Mouse (Mus musculus): ENCODE results near the gene Ktn1. TPM values are rescaled to one million over a fixed set of nuclear protein-coding genes. Genes with fewer than 3 reads are reported as not detected.

The Ktn1 gene
- polyA plus RNA-seq, 1 experiment, result 78.3 TPM

DNA sequence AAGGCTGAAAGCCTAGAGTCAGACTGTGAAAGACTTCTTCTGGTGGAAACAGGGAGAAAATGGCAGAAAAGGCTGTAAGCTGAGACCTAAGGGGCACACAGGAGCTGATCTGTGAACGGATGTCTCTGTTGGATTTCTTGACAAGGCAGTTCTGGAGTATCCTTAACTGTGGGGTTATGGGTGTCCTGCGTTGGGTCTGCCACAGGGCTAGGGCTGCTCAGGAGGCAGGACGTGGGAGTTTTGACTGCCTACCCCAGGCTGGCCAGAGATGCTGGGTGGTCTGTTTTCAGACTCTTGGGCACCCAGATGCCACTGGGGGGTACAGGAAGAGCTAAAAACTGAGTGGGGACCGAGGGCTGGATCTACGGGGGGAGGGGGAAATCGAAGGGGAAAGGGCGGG is 13.4 kb upstream of the Ktn1 start:
- H3K4me1 ChIP-seq (ENCODE audit: control insufficient read depth, insufficient read depth, low read length), result peaks cover 10% of the 10 kb centered on the region
- no peak overlapping the region for H3K27ac ChIP-seq (ENCODE audit: insufficient read depth, low read length)
- H3K4me3 ChIP-seq (ENCODE audit: insufficient read depth, low read length), result no peak overlapping the region
- TF ChIP-seq POLR2A (IDR thresholded peaks at IDR 0.05; ENCODE audit: low read depth, low read length) (no peak), CTCF (IDR thresholded peaks at IDR 0.05; ENCODE audit: borderline replicate concordance, insufficient read depth, low read length) (no peak)

DNA sequence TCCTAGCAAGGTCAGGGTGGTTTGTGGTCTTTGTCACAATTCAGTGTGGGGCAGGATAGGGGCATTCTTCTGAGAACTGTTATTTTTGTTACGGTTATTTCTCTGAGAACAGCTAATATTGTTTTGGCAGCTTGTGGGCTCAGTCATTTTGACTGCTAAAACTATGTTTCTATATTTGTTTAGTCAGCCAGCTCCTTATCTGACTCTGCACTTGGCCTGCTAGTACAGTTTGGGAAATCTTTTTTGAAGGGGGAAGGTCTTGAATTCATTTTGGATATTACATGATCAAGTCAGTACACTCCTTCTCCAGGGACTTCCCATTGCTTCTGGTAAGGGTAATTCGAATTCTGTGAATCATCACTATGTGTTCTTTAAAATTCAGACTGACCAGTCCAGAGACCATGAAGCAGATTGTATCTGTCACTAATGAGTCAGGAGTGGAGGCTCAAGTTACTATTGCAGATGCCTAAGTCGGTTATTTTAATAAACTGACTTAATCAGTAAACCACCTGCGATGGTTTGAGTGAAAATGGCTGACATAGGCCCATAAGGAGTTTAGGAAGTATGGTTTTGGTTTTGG is 9.8 kb upstream of the Ktn1 start:
- TF ChIP-seq POLR2A (IDR thresholded peaks at IDR 0.05; ENCODE audit: low read depth, low read length) (no peak), CTCF (IDR thresholded peaks at IDR 0.05; ENCODE audit: borderline replicate concordance, insufficient read depth, low read length) (no peak)
- Histone ChIP-seq H3K4me3 (ENCODE audit: insufficient read depth, low read length) (no peak overlapping the region), H3K4me1 (ENCODE audit: control insufficient read depth, insufficient read depth, low read length) (peaks cover 10% of the 10 kb centered on the region), H3K27ac (ENCODE audit: insufficient read depth, low read length) (peak overlapping the region; percentile 59; the same call in 1 of the 2 replicates)

DNA sequence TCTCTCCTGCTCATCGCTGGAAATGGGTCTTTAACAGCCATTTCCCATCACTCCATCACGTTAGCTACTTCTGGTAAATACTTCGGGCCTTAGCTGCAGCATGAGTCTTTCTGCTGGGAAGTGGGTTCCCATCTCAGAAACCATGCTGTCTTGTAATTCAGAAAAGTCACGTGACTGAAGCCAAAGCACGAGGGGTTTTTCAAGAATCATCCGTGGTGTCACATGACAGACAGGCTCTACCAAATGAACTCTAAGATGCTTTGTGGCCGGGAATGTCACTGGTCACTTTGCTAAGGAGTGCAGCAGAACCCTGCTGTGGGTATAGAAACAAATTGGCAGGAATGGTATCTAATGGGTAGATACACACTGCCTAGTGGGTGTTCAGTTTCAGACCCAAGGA is 2.6 kb upstream of the Ktn1 start:
- Histone ChIP-seq H3K4me1 (ENCODE audit: control insufficient read depth, insufficient read depth, low read length) (peaks cover 4% of the 10 kb centered on the region), H3K27ac (ENCODE audit: insufficient read depth, low read length) (no peak overlapping the region), H3K4me3 (ENCODE audit: insufficient read depth, low read length) (no peak overlapping the region)
- TF ChIP-seq POLR2A (IDR thresholded peaks at IDR 0.05; ENCODE audit: low read depth, low read length), result no peak
- no peak for TF ChIP-seq CTCF (IDR thresholded peaks at IDR 0.05; ENCODE audit: borderline replicate concordance, insufficient read depth, low read length)

DNA sequence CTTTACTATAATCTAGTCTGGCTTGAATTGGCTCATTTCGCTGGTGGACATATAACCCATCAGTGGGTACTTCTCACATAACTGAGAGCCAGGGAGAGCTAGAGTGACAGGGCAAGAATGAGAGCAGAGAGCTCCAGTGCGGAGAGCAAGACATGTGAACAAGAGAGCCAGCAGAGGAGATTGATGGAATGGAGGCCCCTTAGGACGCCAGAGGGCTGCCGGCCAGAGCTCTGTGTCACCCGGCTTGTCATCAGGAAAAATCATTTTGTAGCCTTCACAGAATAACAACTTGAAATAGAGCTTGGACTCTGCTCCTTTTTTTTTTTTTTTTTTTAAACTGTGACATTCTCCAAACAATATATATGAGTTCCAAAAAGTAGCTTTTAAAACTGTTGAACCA is 2.0 kb upstream of the Ktn1 start:
- H3K4me1 ChIP-seq (ENCODE audit: control insufficient read depth, insufficient read depth, low read length), result peaks cover 4% of the 10 kb centered on the region
- H3K27ac ChIP-seq (ENCODE audit: insufficient read depth, low read length), result no peak overlapping the region
- H3K4me3 ChIP-seq (ENCODE audit: insufficient read depth, low read length), result no peak overlapping the region
- TF ChIP-seq CTCF (IDR thresholded peaks at IDR 0.05; ENCODE audit: borderline replicate concordance, insufficient read depth, low read length), result no peak
- TF ChIP-seq POLR2A (IDR thresholded peaks at IDR 0.05; ENCODE audit: low read depth, low read length), result no peak

DNA sequence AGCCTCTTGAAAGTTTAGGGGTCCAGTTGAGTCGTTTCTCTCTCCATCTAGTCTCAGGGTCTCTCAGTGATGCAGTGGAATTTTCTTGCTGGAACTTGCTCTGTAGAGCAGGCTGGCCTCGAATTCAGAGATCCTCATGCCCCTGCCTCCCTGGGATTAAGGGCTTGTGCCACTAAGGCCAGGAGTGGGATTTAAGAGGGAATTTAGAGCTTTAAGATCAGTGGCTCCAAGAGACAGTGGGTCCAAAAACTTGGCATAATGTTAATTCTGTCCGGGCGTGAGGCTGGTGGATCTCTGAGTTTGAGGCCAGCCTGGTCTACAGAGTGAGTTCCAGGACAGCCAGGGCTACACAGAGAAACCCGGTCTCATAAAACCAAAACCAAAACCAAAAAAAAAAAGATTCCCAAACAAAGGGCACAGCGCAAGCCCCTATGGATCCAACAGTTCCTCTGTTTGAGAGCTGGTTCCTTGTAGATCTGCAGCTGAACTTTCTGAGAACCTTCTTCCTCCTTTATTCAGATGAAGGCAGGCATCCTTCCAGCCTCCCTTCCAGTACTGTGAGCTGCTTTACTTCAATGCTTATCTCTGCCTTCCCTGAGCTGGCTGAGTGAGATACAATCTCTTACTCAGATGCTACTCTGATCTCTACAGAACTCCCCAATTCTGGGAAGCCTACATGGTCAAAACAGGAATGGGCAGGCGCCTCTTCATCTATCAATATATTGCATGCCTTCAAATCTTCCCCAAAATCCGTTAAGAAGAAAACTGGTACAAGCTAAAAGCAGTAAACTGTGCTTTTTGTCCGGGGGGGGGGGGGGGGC is 1.3 kb upstream of the Ktn1 start:
- no peak for TF ChIP-seq POLR2A (IDR thresholded peaks at IDR 0.05; ENCODE audit: low read depth, low read length)
- TF ChIP-seq CTCF (IDR thresholded peaks at IDR 0.05; ENCODE audit: borderline replicate concordance, insufficient read depth, low read length), result no peak
- Histone ChIP-seq H3K27ac (ENCODE audit: insufficient read depth, low read length) (no peak overlapping the region), H3K4me3 (ENCODE audit: insufficient read depth, low read length) (no peak overlapping the region), H3K4me1 (ENCODE audit: control insufficient read depth, insufficient read depth, low read length) (peaks cover 6% of the 10 kb centered on the region)

DNA sequence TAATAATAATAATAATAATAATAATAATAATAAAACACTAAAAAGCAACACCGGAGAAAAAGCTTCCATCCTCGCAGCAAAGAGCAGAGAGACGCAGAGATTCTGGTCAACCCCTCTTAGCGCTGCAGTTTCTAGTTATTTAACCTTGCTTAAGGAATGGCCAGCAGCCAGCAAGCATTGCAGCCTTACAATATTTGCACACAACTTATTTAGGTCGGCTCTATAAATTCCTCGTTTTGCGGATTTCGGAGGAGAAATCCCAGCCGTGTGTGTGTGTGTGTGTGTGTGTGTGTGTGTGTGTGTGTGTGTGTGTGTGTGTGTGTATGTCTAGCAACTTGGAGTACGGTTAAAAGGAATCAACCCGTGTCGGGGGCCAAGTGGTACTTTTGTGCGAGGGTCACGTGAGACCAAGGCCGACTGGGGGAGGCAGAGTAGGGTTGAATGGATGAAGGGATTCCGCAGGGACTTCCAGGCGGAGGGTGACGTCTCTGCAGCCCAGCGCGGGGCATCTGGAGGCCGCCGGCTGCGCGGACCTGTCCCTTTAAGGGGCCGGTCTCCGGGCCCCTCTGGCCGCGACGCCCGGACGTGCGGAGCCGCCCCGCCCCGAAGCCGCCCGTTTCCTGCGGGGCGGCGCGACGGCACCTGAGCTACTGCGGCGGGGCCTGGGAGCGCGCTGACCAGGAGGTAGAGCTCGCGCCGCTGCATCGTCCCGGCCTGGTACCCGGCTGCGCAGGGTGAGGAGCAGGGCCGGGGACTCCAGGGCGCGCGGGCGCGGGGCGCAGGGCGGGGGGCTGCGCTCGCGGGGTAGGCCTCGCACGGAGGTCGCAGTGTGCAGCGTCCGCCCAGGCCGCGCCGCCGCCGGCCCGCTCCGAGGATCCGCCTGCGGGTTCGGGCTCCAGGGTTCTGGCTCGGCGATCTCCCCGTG is 720 bp downstream of the Ktn1 start:
- Histone ChIP-seq H3K4me1 (ENCODE audit: control insufficient read depth, insufficient read depth, low read length) (peaks cover 6% of the 10 kb centered on the region), H3K27ac (ENCODE audit: insufficient read depth, low read length) (peak overlapping the region; percentile 85), H3K4me3 (ENCODE audit: insufficient read depth, low read length) (peak overlapping the region; percentile 84)
- TF ChIP-seq POLR2A (IDR thresholded peaks at IDR 0.05; ENCODE audit: low read depth, low read length), result peak; percentile 80
- TF ChIP-seq CTCF (IDR thresholded peaks at IDR 0.05; ENCODE audit: borderline replicate concordance, insufficient read depth, low read length), result no peak

DNA sequence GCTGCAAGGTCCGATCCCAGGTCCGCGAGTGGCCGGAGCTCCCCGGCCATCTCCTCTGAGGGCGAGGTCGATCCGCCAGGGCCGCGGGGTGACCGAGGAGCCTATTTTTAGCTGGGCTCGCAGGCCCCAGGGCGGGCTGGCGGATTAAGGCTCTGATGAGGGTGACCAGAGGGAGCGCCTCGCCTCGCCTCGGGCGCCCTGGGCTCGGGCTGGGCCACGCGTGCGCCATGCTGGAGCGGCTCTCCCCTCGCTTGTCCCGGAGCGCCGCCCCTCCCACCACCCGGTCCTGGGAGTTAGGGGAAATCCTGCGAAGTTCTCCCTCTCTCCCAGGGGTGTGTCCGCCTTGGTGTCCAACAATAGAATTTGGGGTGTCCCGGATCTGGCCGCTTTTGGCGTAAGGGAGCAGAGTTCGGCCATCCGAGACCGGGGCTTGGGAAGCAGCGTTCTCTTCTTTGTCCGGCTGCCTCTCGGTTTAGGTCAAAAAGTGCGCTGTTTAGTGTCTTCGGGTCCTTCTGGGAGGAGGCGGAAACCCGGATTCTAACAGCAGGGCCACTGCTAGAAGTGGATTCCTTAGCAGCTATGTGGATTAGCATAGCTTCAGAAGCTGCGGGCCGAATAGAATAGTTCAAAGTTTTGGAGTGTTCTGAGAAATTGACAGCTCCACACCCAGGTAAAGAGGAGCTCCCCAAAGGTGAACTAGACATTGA is 1.5 kb downstream of the Ktn1 start:
- no peak for TF ChIP-seq CTCF (IDR thresholded peaks at IDR 0.05; ENCODE audit: borderline replicate concordance, insufficient read depth, low read length)
- TF ChIP-seq POLR2A (IDR thresholded peaks at IDR 0.05; ENCODE audit: low read depth, low read length), result 0 out of 2 replicates have a peak, but pooled peaks have one; percentile 32
- peak overlapping the region; percentile 84 for H3K4me3 ChIP-seq (ENCODE audit: insufficient read depth, low read length)
- H3K27ac ChIP-seq (ENCODE audit: insufficient read depth, low read length), result peak overlapping the region; percentile 85
- peaks cover 6% of the 10 kb centered on the region for H3K4me1 ChIP-seq (ENCODE audit: control insufficient read depth, insufficient read depth, low read length)

DNA sequence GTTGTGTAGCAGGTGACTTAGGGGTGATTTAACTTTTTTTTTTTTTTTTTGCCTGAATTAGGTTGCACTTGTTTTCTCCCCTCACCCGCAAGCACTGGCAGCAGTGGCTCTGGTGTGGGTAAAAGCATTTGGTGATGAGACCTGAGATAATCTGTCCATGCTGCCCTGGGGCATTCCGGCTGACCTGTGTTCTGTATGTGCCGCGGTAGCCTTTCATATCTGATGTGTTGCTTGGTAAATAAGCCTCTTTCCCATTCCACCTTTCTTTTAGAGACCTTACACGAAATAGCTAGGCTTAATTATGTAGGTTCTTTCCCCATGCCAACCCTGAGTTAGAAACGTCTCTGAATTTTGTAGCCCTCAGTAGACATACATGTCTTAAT is 2.1 kb downstream of the Ktn1 start:
- TF ChIP-seq CTCF (IDR thresholded peaks at IDR 0.05; ENCODE audit: borderline replicate concordance, insufficient read depth, low read length), result no peak
- no peak overlapping the region for H3K27ac ChIP-seq (ENCODE audit: insufficient read depth, low read length)
- H3K4me1 ChIP-seq (ENCODE audit: control insufficient read depth, insufficient read depth, low read length), result peaks cover 6% of the 10 kb centered on the region
- H3K4me3 ChIP-seq (ENCODE audit: insufficient read depth, low read length), result peak overlapping the region; percentile 84

DNA sequence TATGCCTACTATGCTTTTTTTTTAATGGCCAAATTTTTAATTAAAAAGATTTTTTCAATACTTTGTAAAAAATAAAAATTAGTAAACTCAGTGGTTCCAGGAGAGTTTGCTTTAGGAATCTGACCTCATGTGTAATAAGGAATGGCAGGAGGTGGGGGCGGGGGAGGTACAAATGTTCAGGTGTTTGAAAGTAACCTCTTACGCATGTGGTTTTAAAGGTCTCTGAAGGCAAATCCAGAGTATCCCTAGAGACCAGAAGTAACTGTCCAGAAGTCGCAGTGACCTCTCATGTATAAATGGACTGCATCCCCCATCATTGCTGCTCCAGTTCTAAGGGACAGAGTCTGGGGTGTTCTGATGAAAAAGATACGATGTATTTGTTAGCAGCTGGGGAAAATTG is 3.0 kb downstream of the Ktn1 start:
- Histone ChIP-seq H3K4me1 (ENCODE audit: control insufficient read depth, insufficient read depth, low read length) (peaks cover 6% of the 10 kb centered on the region), H3K4me3 (ENCODE audit: insufficient read depth, low read length) (no peak overlapping the region), H3K27ac (ENCODE audit: insufficient read depth, low read length) (no peak overlapping the region)
- TF ChIP-seq POLR2A (IDR thresholded peaks at IDR 0.05; ENCODE audit: low read depth, low read length) (no peak), CTCF (IDR thresholded peaks at IDR 0.05; ENCODE audit: borderline replicate concordance, insufficient read depth, low read length) (no peak)

Measured in embryonic fibroblast, embryonic 13.5 days (primary cell).